Mouse (Mus musculus): ENCODE measurements around the gene Mc3r. TPM values are rescaled to one million over a fixed set of nuclear protein-coding genes. Genes with fewer than 3 reads are reported as not detected.

The Mc3r gene
- polyA plus RNA-seq, 1 experiment from 2014 or later = not detected

DNA sequence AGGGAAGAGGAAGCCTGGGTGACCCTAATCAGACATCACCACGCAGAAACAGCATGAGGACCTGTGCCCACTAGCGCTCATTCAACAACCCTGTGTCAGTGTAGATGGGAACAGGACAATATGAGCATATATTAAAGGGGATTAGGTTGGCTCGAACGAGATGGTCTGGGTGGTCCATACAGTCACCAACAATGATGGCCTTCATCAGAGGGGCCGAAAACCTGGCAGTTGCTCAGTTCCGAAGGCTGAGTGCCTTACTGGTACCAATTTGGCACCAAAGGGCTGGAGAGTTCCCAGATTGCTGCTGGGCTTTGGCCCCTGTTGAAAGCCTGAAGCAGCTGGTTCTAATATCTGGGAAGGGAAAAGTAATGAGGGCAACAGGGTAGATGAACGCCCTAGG is 25.4 kb upstream of the Mc3r start:
- 75% methylated on average over 7 of the region's 7 CpGs for WGBS
- no peak for DNase-seq (ENCODE audit: low spot score)
- H3K4me3 ChIP-seq = no peak overlapping the region
- H3K9me3 ChIP-seq = no peaks in the 10 kb centered on the region
- H3K27me3 ChIP-seq (replicated peaks; ENCODE audit: low read depth, poor library complexity, severe bottlenecking) = peaks cover 10% of the 10 kb centered on the region
- peaks cover 19% of the 10 kb centered on the region for H3K4me1 ChIP-seq
- H3K36me3 ChIP-seq (replicated peaks) = no peaks in the 10 kb centered on the region
- no peak overlapping the region for H3K27ac ChIP-seq (replicated peaks)

DNA sequence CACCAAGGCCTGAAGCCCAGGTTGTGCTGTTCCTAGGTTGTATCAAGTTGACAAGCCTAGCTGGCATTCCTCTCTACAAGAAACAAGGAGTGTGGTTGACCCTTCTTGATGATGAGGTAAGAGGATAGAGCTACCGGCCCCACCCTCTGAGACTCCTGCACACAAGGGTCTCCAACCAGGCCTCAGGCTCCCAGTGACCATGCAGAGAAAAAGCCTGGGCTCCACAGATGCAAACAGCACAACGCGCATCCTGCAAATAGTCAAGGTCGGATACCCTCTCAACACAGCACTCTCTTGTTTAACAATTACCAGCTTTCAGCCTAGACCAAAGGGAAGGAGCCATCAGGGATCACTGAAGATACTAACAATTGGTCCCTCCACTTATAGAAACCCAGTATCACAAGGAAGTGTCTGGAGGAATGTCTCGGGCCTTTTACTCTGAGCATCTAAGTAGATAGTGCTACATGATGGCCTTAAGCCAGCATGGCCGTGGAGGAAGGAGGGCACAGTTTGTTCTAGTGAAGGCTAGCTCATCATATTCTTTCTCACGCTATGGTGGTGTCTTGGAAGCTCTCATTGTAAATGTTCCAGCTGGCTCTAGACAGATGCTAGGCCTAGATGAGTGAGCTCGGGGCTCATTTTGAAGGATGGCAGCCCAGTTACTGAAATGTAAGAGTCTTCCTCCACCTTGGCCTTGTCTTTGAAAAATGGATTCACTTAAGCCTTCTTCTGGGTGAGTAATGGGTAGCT is 24.7 kb upstream of the Mc3r start:
- 85% methylated on average over 8 of the region's 8 CpGs for WGBS
- Histone ChIP-seq H3K4me1 (peaks cover 19% of the 10 kb centered on the region), H3K9me3 (no peaks in the 10 kb centered on the region), H3K4me3 (no peak overlapping the region), H3K27ac (replicated peaks) (no peak overlapping the region), H3K27me3 (replicated peaks; ENCODE audit: low read depth, poor library complexity, severe bottlenecking) (peaks cover 10% of the 10 kb centered on the region), H3K36me3 (replicated peaks) (no peaks in the 10 kb centered on the region)
- no peak for DNase-seq (ENCODE audit: low spot score)

DNA sequence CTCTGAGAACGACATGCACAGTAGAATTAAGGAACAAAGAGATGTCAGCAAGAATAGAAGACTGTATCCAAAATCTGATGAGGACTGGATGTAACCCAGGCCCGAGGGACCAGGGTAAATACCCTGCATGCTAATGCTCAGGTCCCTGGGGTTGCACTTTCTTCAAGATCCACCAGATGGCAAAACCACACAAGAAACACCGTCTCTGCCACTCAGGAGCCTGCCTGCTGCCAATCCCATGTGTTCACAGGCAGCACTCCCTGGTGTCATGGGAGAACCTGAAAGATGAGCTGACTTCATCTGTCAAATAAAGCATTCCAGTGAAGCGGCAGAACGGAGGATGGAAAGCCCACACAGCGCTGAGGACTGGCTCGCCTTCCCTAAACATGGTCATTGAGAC is 21.3 kb upstream of the Mc3r start:
- Histone ChIP-seq H3K36me3 (replicated peaks) (no peaks in the 10 kb centered on the region), H3K27ac (replicated peaks) (no peak overlapping the region), H3K4me1 (peaks cover 6% of the 10 kb centered on the region), H3K27me3 (replicated peaks; ENCODE audit: low read depth, poor library complexity, severe bottlenecking) (peaks cover 9% of the 10 kb centered on the region), H3K4me3 (no peak overlapping the region), H3K9me3 (no peaks in the 10 kb centered on the region)
- DNase-seq (ENCODE audit: low spot score) = peak; percentile 47
- WGBS = 42% methylated on average over 7 of the region's 7 CpGs

DNA sequence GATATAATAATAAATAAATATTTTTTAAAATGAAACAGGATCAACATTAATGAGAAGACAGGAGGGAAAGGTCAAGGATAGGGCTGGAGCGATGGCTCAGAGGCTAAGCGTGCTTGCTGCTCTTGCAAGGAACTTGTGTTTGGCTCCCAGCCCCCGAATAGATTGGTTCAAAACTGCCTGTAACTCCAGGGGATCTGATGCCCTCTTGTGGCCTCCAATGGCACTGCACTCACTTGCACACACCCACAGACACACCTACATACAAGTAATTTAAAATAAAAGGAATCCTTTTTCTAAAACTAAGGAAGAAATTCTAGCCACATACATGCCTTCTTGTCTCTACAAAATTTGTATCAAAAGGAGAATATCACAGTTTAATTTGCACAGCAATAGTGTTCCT is 20.5 kb upstream of the Mc3r start:
- H3K27ac ChIP-seq (replicated peaks) = no peak overlapping the region
- no peaks in the 10 kb centered on the region for H3K36me3 ChIP-seq (replicated peaks)
- H3K4me3 ChIP-seq = no peak overlapping the region
- no peak for DNase-seq (ENCODE audit: low spot score)
- no peaks in the 10 kb centered on the region for H3K9me3 ChIP-seq
- H3K4me1 ChIP-seq = no peaks in the 10 kb centered on the region
- 95% methylated on average over 3 of the region's 3 CpGs for WGBS
- peaks cover under 1% of the 10 kb centered on the region for H3K27me3 ChIP-seq (replicated peaks; ENCODE audit: low read depth, poor library complexity, severe bottlenecking)

DNA sequence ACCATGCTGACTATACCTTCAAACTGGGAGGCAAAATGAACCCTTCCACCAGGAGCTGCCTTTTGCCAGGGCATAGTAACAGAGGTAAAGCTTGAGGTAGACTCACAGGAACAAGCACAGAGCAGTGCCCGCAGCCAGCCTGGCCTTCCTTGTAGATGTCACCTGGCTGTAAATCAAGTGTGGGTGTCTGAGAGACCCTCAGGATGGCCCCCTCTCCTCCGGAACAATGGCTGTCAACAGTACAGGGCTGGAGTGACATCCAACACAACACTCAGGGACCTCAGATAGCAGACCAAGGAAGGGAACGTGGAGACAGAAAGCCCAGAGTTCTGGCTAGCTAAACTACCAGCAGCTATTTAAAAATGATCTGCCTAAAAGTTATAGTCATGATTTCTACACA is 19.1 kb upstream of the Mc3r start:
- Histone ChIP-seq H3K4me1 (no peaks in the 10 kb centered on the region), H3K27me3 (replicated peaks; ENCODE audit: low read depth, poor library complexity, severe bottlenecking) (no peaks in the 10 kb centered on the region), H3K27ac (replicated peaks) (no peak overlapping the region), H3K4me3 (no peak overlapping the region), H3K36me3 (replicated peaks) (no peaks in the 10 kb centered on the region), H3K9me3 (no peaks in the 10 kb centered on the region)
- 77% methylated on average over 3 of the region's 3 CpGs for WGBS
- no peak for DNase-seq (ENCODE audit: low spot score)

DNA sequence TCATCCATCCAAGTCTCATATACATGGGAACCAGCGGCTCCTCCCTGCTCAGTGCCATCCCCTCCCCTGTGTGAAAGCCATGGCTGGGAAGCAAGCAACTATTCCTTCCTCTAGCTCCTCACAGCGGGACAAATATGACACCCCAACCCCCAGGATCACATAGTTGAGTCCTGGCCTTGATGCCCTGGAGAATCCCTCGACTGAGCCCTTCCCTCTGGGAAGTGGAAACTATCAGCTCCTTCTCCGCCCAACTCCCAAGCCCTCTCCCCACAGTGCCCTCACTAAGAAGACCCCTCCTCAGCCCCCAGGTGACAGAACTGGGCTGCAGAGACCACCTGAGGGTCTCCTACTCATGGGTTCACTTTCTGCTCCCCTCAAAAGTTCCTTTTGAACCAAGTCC is 18.2 kb upstream of the Mc3r start:
- H3K27me3 ChIP-seq (replicated peaks; ENCODE audit: low read depth, poor library complexity, severe bottlenecking) = no peaks in the 10 kb centered on the region
- no peak for DNase-seq (ENCODE audit: low spot score)
- no peaks in the 10 kb centered on the region for H3K9me3 ChIP-seq
- no peak overlapping the region for H3K4me3 ChIP-seq
- H3K36me3 ChIP-seq (replicated peaks) = no peaks in the 10 kb centered on the region
- no peak overlapping the region for H3K27ac ChIP-seq (replicated peaks)
- no peaks in the 10 kb centered on the region for H3K4me1 ChIP-seq
- WGBS = 69% methylated on average over 4 of the region's 4 CpGs

DNA sequence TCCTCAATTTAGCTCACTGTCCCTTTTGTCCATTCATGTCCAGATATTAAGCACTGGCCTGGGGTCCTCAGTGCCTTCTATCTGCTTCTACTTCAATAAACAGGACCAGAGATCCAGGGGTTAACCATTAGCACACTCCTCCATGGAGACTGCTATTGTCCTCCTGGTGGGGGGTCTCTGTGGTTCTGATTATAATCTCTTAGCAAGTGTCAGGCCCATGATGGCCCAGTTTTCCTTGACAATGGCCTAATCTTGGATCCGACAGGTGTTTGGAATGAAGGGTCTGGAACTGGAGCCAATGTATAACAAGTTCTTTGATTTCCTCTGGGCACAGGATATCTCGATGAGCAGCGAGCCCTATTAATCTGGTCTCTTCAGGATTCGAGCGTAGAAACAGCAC is 10.1 kb upstream of the Mc3r start:
- WGBS = 87% methylated on average over 5 of the region's 5 CpGs

DNA sequence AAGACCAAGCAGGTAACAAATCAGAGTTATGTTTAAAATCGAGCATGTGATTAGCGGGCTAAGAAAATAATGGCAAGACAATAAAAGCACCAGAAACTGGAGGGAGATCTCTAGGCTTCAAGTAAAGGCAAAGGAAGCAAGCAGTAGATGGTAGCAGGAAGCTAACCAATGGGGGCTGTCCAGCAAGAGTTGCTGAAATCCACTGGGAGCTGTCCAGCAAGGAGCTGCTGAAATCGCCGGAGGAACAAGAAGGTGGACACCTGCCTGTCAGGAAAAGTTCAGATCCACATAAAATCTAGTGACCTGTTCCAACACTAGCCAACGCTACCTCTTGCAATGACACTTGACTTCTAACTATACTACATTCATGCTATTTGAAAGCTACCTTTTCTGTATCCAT is 7.3 kb upstream of the Mc3r start:
- H3K36me3 ChIP-seq (replicated peaks) = no peaks in the 10 kb centered on the region
- no peak overlapping the region for H3K27ac ChIP-seq (replicated peaks)
- peak; percentile 75 for DNase-seq (ENCODE audit: low spot score)
- H3K4me1 ChIP-seq = no peaks in the 10 kb centered on the region
- WGBS = 17% methylated on average over 5 of the region's 5 CpGs
- no peaks in the 10 kb centered on the region for H3K9me3 ChIP-seq
- H3K27me3 ChIP-seq (replicated peaks; ENCODE audit: low read depth, poor library complexity, severe bottlenecking) = no peaks in the 10 kb centered on the region
- no peak overlapping the region for H3K4me3 ChIP-seq

More for the DNA sequence above, 10.1 kb upstream of the Mc3r start:
- Histone ChIP-seq H3K9me3 (no peaks in the 10 kb centered on the region), H3K4me1 (no peaks in the 10 kb centered on the region), H3K4me3 (no peak overlapping the region), H3K27me3 (replicated peaks; ENCODE audit: low read depth, poor library complexity, severe bottlenecking) (no peaks in the 10 kb centered on the region), H3K36me3 (replicated peaks) (no peaks in the 10 kb centered on the region), H3K27ac (replicated peaks) (no peak overlapping the region)
- no peak for DNase-seq (ENCODE audit: low spot score)

DNA sequence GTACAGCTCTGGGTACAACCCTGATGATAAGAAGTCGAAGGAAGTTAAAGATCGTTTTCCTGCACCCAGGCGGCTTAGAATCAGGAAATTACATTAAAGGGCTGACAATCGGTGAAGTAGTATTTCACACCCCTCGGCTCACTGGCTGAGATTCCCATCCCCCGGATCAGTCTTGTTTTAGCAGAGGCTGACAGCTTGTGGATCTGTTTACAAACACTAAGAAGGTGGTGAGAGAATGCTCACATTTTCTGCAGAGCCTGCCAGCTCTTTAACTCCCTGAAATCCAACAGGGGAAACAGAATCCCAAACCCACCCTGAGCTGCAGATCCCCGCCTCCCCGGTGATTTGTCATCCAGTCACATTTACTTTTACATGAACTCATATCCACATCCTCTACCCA is 2.8 kb upstream of the Mc3r start:
- WGBS = 71% methylated on average over 8 of the region's 8 CpGs
- Histone ChIP-seq H3K4me3 (no peak overlapping the region), H3K4me1 (0 out of 2 replicates have a peak, but pooled peaks cover 4% of the 10 kb centered on the region), H3K27me3 (replicated peaks; ENCODE audit: low read depth, poor library complexity, severe bottlenecking) (peaks cover 39% of the 10 kb centered on the region), H3K27ac (replicated peaks) (no peak overlapping the region), H3K36me3 (replicated peaks) (no peaks in the 10 kb centered on the region), H3K9me3 (no peaks in the 10 kb centered on the region)
- DNase-seq (ENCODE audit: low spot score) = no peak

DNA sequence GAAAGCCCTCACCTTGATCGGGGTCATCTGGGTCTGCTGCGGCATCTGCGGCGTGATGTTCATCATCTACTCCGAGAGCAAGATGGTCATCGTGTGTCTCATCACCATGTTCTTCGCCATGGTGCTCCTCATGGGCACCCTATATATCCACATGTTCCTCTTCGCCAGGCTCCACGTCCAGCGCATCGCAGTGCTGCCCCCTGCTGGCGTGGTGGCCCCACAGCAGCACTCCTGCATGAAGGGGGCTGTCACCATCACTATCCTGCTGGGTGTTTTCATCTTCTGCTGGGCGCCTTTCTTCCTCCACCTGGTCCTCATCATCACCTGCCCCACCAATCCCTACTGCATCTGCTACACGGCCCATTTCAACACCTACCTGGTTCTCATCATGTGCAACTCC is 1.0 kb downstream of the Mc3r start:
- Histone ChIP-seq H3K4me3 (no peak overlapping the region), H3K27ac (replicated peaks) (no peak overlapping the region), H3K4me1 (0 out of 2 replicates have a peak, but pooled peaks cover 4% of the 10 kb centered on the region), H3K36me3 (replicated peaks) (no peaks in the 10 kb centered on the region), H3K27me3 (replicated peaks; ENCODE audit: low read depth, poor library complexity, severe bottlenecking) (peaks cover 39% of the 10 kb centered on the region), H3K9me3 (no peaks in the 10 kb centered on the region)
- peak; percentile 19 for DNase-seq (ENCODE audit: low spot score)
- WGBS = 81% methylated on average over 14 of the region's 14 CpGs

DNA sequence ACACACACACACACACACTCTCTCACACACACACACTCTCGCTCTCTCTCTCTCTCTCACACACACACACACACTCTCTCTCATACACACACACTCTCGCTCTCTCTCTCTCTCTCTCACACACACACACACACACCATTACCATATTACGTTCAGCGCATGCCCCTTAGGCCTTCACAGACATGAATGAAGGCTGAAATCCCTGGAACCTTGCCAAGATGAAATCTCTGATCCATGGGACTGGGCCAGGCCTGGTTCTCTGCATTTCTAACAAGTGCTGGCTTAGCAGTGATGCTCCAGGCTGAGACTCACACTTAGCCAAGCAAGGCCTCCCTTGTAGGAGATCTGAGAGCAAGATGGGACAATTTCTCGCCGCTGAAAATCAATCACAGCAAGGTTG is 8.1 kb downstream of the Mc3r start:
- H3K9me3 ChIP-seq = no peaks in the 10 kb centered on the region
- no peak for DNase-seq (ENCODE audit: low spot score)
- no peaks in the 10 kb centered on the region for H3K27me3 ChIP-seq (replicated peaks; ENCODE audit: low read depth, poor library complexity, severe bottlenecking)
- no peak overlapping the region for H3K27ac ChIP-seq (replicated peaks)
- H3K36me3 ChIP-seq (replicated peaks) = no peaks in the 10 kb centered on the region
- H3K4me1 ChIP-seq = peaks cover 5% of the 10 kb centered on the region
- WGBS = 93% methylated on average over 6 of the region's 6 CpGs
- H3K4me3 ChIP-seq = no peak overlapping the region

DNA sequence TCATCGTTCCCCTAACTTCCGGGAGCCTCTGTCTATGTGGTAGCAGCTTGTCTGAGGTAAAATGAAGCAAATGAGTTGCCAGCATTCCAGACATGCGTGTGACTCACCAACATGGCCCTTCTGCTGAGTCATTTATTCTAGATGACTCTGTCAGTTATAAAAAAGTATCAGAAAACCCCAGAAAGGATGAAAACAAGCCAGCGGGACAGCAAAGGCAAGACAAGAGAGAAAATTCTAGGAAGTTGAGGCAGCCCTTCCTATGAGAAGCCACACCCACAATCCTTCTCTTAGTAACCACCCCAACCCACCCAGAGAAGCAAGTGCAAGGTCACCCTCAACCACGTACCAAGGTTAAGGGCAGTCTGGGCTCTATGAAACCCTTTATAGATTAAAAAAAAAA is 8.7 kb downstream of the Mc3r start:
- Histone ChIP-seq H3K9me3 (no peaks in the 10 kb centered on the region), H3K27ac (replicated peaks) (no peak overlapping the region), H3K4me1 (peaks cover 5% of the 10 kb centered on the region), H3K4me3 (no peak overlapping the region), H3K27me3 (replicated peaks; ENCODE audit: low read depth, poor library complexity, severe bottlenecking) (no peaks in the 10 kb centered on the region), H3K36me3 (replicated peaks) (no peaks in the 10 kb centered on the region)
- DNase-seq (ENCODE audit: low spot score) = no peak
- 87% methylated on average over 5 of the region's 5 CpGs for WGBS

DNA sequence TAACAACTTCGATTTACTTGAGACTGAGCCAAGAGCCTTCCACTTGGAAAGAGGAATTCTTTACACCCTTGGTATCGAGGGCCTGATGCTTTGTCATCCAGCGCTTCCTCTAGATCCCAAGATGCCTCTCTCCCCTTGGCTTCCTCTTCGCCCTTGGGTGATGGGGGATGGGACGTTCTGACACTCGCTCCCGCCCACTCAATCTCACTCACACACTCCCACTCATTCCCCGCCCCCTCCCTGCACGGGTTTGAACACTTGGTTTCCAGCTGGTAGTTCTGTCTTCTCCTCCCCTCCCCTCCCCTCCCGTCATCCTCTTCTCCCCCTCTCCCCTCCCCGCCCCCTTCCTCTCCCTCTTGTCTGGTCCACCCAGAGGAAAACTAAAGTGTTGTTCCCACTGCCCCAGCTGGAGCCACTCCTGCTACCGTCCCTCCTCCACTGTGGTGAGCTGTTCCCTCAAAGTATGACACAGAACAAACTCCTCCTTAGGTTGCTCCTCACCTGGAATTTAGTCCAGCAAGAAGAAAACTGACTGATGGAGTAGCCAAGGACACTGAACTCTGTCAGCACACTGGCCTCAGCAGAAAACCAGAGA is 9.3 kb downstream of the Mc3r start:
- H3K9me3 ChIP-seq = no peaks in the 10 kb centered on the region
- WGBS = 36% methylated on average over 12 of the region's 12 CpGs
- DNase-seq (ENCODE audit: low spot score) = peak; percentile 11

More for the DNA sequence above, 9.3 kb downstream of the Mc3r start:
- Histone ChIP-seq H3K4me3 (no peak overlapping the region), H3K27ac (replicated peaks) (no peak overlapping the region), H3K27me3 (replicated peaks; ENCODE audit: low read depth, poor library complexity, severe bottlenecking) (no peaks in the 10 kb centered on the region), H3K4me1 (peaks cover 5% of the 10 kb centered on the region), H3K36me3 (replicated peaks) (no peaks in the 10 kb centered on the region)
